Mouse (Mus musculus): ENCODE measurements at regions not wholly inside any gene's neighbourhood (a gene's known extent, or its start where the extent isn't known, plus 50 kb on each side); places are given as distances from the start of the nearest gene placed in this dataset.

DNA sequence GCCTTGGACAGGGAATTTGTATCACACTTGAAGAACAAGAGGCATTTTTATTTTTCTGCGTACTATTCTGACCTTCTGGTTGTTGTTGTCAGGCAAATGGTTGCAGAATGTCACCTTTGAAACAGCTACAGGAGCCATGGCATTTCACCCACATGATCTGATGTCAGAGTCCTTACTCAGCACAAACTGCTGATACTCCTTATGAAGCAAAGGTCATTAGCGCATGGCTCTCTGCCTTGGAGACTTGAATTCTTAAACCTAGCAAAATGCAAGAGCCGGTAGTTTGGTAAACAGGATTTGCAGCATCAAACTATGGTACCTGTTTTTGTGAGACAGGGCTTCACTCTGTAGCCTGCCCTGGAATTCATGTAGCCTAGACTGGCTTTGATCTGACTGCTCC, 127.3 kb upstream of the Tut7 start:
- no peak for TF ChIP-seq ZNF384 (IDR thresholded peaks at IDR 0.05; ENCODE audit: low read depth, low read length)
- TF ChIP-seq CHD2 (IDR thresholded peaks at IDR 0.05; ENCODE audit: low read depth, low read length) = no peak
- no peak for TF ChIP-seq HCFC1 (IDR thresholded peaks at IDR 0.05; ENCODE audit: borderline replicate concordance, insufficient read depth, low read length)
- no peak for TF ChIP-seq ZC3H11A (IDR thresholded peaks at IDR 0.05; ENCODE audit: borderline replicate concordance, low read depth, low read length)
- TF ChIP-seq MAFK (IDR thresholded peaks at IDR 0.05; ENCODE audit: insufficient read depth, low read depth, low read length) = no peak
